Mouse (Mus musculus) heart, embryonic 10.5 days (tissue): ENCODE results near the gene Hoxb5. TPM values are rescaled to one million over a fixed set of nuclear protein-coding genes. Genes with fewer than 3 reads are reported as not detected.

Source experiments
- DNase-seq: peaks from one replicate; pipeline ENCODE4 v3.0.0-alpha.2; 2017; ENCODE audit warnings: low spot score
- H3K27ac ChIP-seq: fragments of 300-500 bp; sonication (generic); 2 replicates; pipeline ENCODE4 v1.5.1; 2016; ENCODE audit warnings: mild to moderate bottlenecking
- H3K27me3 ChIP-seq: fragments of 300-500 bp; sonication (generic); 2 replicates; pipeline ENCODE4 v1.6.1; 2016; ENCODE audit warnings: mild to moderate bottlenecking; ENCODE audit not compliant: poor library complexity, insufficient read depth, severe bottlenecking
- H3K36me3 ChIP-seq: fragments of 300-500 bp; sonication (generic); 2 replicates; pipeline ENCODE4 v1.6.1; 2016; ENCODE audit warnings: mild to moderate bottlenecking, moderate library complexity
- H3K4me1 ChIP-seq: fragments of 300-500 bp; sonication (generic); 2 replicates; pipeline ENCODE4 v1.6.1; 2016; ENCODE audit warnings: mild to moderate bottlenecking
- H3K4me3 ChIP-seq: fragments of 300-500 bp; sonication (generic); 2 replicates; pipeline ENCODE4 v1.5.1; 2016; ENCODE audit warnings: mild to moderate bottlenecking, moderate library complexity
- H3K9me3 ChIP-seq: fragments of 300-500 bp; sonication (generic); 2 replicates; pipeline ENCODE4 v1.6.1; 2016; ENCODE audit warnings: mild to moderate bottlenecking, moderate library complexity
- WGBS: fragments of 180-500 bp; shearing (Covaris S2); methylation state at CpG from one replicate; pipeline ENCODE4 v1.1.7; 2016; 5-methylcytosine and 5-hydroxymethylcytosine counted together
- polyA plus RNA-seq: library from polyadenylated mRNA; unstranded; fragments of >200 nt; fragmentation: Nextera tagmentation; extraction: Ambion mirVana; gene quantifications from 2 replicates; pipeline ENCODE4 v1.2.1, GENCODE M21; 2016

The Hoxb5 gene
- polyA plus RNA-seq, 1 experiment from 2014 or later, result 5.2 TPM

DNA sequence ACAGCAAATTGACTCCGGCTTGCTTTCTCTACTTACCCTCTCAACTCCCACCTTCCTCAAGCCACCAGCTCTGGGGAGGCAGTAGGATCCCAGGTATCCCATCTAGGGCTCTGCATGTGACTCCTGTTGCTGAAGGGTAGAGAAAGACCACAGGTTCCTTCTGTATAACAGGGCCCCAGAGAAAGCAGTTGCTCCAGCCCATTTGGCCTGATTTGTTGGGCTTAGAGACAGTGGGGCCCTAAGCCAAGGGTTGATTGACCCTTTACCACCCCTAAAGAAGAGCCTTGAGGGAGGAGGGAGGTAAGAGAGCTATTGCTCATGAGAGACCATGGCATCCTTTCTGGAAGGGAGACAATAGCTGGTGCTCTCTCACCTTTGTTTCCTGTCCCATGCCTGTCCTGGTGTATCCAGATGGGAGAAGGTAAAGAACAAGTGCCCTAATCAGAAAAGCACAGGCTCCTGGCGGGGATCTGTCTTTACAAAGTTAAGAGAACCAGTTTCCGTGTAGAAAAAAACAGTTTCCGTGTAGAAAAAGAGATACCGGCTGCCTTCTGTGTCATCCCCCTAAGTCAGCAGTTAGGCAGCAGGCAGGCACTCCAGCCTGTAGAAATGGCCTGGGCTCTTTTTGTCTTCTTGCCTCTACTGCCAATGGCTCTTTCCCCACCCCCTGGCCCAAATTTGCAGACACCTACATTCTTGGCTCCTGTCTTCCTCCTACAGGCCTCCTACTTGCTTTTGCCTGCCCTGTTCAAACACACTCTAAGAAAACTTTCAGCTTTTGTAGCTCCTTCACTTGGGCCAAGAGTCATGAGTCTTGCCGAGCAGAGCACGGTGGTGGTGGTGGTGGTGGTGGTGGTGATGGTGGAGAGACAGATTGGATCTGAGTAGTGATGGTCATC is 36.1 kb downstream of the Hoxb5 start:
- H3K27me3 ChIP-seq, result peaks cover 100% of the 10 kb centered on the region
- H3K9me3 ChIP-seq, result no peaks in the 10 kb centered on the region
- peak overlapping the region; percentile 89 for H3K27ac ChIP-seq
- H3K36me3 ChIP-seq, result 0 out of 2 replicates have a peak, but pooled peaks cover under 1% of the 10 kb centered on the region
- peaks cover 32% of the 10 kb centered on the region for H3K4me1 ChIP-seq
- 25% methylated on average over 7 of the region's 7 CpGs for WGBS
- H3K4me3 ChIP-seq, result peak overlapping the region; percentile 5; the same call in 1 of the 2 replicates
- DNase-seq, result no peak

GRCm38 (mm10) chr11:96340698-96341365 is 37.7 kb downstream of the Hoxb5 start:
- Histone ChIP-seq H3K36me3 (0 out of 2 replicates have a peak, but pooled peaks cover 2% of the 10 kb centered on the region), H3K4me1 (peaks cover 48% of the 10 kb centered on the region), H3K27ac (peak overlapping the region; percentile 89), H3K27me3 (peaks cover 100% of the 10 kb centered on the region), H3K4me3 (peak overlapping the region; percentile 58), H3K9me3 (no peaks in the 10 kb centered on the region)
- under 1% methylated on average over 21 of the region's 36 CpGs for WGBS
- no peak for DNase-seq

GRCm38 (mm10) chr11:96341701-96342575 is 38.8 kb downstream of the Hoxb5 start:
- Histone ChIP-seq H3K4me1 (peaks cover 52% of the 10 kb centered on the region), H3K27ac (peak overlapping the region; percentile 89), H3K4me3 (peak overlapping the region; percentile 58), H3K27me3 (peaks cover 100% of the 10 kb centered on the region), H3K9me3 (no peaks in the 10 kb centered on the region), H3K36me3 (0 out of 2 replicates have a peak, but pooled peaks cover 2% of the 10 kb centered on the region)
- WGBS, result under 1% methylated on average over 40 of the region's 40 CpGs
- no peak for DNase-seq

DNA sequence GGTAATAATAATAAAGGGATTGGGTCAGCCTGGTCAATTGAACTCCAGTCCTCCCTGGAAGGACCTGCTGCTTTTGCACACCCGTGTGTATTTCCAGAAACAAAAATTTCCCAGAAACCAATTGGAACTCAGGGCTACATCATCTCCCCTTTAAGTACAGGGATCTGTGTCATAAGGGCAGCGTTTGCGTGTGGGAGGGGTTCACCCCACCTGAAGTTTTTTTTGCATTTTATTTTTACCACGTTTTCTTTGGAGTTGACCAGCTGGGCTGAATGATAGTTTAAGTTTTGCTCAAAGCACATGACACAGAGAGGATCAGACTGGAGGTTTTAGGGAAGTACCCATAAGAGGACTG is 39.4 kb downstream of the Hoxb5 start:
- H3K36me3 ChIP-seq, result 0 out of 2 replicates have a peak, but pooled peaks cover 2% of the 10 kb centered on the region
- peaks cover 50% of the 10 kb centered on the region for H3K4me1 ChIP-seq
- H3K9me3 ChIP-seq, result no peaks in the 10 kb centered on the region
- DNase-seq, result no peak
- peaks cover 99% of the 10 kb centered on the region for H3K27me3 ChIP-seq
- peak overlapping the region; percentile 58 for H3K4me3 ChIP-seq
- 9% methylated on average over 4 of the region's 4 CpGs for WGBS
- H3K27ac ChIP-seq, result no peak overlapping the region

- H3K4me1 ChIP-seq, result peaks cover 52% of the 10 kb centered on the region
- H3K27me3 ChIP-seq, result peaks cover 98% of the 10 kb centered on the region
- no peak overlapping the region for H3K4me3 ChIP-seq
- H3K9me3 ChIP-seq, result no peaks in the 10 kb centered on the region
- H3K27ac ChIP-seq, result no peak overlapping the region; the same call in 1 of the 2 replicates
- WGBS, result 42% methylated on average over 2 of the region's 2 CpGs
- 0 out of 2 replicates have a peak, but pooled peaks cover 2% of the 10 kb centered on the region for H3K36me3 ChIP-seq
- DNase-seq, result no peak
These were observed 40.1 kb downstream of the Hoxb5 start for GRCm38 (mm10) chr11:96343206-96343745.

DNA sequence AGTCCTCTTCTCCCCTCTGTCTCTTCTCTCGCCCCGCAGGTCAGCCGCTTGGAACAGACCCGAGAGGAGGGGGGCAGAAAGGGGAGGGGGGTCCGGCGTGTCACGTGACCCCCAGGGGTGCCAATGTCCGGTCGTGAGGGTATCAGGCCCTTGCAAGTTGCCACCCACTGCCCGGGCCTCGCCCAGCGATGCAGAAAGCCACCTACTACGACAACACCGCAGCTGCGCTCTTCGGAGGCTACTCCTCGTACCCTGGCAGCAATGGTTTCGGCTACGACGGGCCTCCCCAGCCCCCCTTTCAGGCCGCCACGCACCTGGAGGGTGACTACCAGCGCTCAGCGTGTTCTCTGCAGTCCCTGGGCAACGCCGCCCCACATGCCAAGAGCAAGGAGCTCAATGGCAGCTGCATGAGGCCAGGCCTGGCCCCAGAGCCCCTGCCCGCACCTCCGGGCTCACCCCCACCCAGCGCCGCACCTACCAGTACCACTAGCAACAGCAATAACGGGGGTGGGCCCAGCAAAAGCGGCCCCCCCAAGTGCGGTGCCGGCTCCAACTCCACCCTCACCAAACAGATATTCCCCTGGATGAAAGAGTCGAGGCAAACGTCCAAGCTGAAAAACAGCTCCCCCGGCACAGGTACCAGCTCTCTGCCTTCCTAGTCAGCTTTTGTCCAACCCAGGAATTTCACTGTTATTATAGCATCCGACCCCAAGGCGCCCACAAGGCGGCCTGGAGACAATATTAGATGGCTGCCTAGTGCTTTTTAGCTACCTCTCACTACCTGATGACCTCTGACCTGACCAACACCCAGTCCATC is 41.1 kb downstream of the Hoxb5 start:
- Histone ChIP-seq H3K27me3 (peaks cover 98% of the 10 kb centered on the region), H3K36me3 (0 out of 2 replicates have a peak, but pooled peaks cover 2% of the 10 kb centered on the region), H3K27ac (peak overlapping the region; percentile 80), H3K4me1 (peaks cover 60% of the 10 kb centered on the region), H3K4me3 (peak overlapping the region; percentile 62), H3K9me3 (no peaks in the 10 kb centered on the region)
- 14% methylated on average over 39 of the region's 40 CpGs for WGBS
- DNase-seq, result no peak

GRCm38 (mm10) chr11:96344878-96345159 is 41.7 kb downstream of the Hoxb5 start:
- no peaks in the 10 kb centered on the region for H3K9me3 ChIP-seq
- H3K36me3 ChIP-seq, result 0 out of 2 replicates have a peak, but pooled peaks cover 2% of the 10 kb centered on the region
- 21% methylated on average over 6 of the region's 6 CpGs for WGBS
- peak overlapping the region; percentile 62 for H3K4me3 ChIP-seq
- H3K27ac ChIP-seq, result peak overlapping the region; percentile 80
- H3K27me3 ChIP-seq, result peaks cover 98% of the 10 kb centered on the region
- H3K4me1 ChIP-seq, result peaks cover 60% of the 10 kb centered on the region
- no peak for DNase-seq

DNA sequence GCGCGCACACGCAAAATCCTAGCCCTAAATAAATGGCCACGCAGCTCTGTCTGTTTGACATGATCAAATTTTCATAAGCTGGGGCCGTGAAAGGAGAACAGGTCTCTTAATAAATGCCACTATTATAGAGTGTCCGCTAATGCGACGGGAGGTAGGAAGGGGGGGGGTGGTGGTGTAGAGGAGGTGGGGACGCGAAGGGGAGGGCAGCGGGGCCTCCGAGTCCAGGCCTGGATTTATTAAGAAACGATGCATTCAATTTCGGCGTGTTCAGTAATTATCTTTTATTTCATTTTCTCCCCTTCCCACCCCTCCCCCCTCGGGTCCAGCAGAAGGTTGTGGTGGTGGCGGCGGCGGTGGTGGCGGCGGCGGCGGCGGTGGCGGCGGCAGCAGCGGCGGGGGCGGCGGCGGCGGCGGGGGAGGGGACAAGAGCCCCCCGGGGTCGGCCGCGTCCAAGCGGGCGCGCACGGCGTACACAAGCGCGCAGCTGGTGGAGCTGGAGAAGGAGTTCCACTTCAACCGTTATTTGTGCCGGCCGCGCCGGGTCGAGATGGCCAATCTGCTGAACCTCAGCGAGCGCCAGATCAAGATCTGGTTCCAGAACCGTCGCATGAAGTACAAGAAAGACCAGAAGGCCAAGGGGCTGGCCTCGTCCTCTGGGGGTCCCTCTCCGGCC is 42.2 kb downstream of the Hoxb5 start:
- Histone ChIP-seq H3K27me3 (peaks cover 98% of the 10 kb centered on the region), H3K9me3 (no peaks in the 10 kb centered on the region), H3K4me1 (peaks cover 59% of the 10 kb centered on the region), H3K36me3 (0 out of 2 replicates have a peak, but pooled peaks cover 2% of the 10 kb centered on the region), H3K4me3 (peak overlapping the region; percentile 62), H3K27ac (peak overlapping the region; percentile 85)
- no peak for DNase-seq
- 3% methylated on average over 38 of the region's 56 CpGs for WGBS

DNA sequence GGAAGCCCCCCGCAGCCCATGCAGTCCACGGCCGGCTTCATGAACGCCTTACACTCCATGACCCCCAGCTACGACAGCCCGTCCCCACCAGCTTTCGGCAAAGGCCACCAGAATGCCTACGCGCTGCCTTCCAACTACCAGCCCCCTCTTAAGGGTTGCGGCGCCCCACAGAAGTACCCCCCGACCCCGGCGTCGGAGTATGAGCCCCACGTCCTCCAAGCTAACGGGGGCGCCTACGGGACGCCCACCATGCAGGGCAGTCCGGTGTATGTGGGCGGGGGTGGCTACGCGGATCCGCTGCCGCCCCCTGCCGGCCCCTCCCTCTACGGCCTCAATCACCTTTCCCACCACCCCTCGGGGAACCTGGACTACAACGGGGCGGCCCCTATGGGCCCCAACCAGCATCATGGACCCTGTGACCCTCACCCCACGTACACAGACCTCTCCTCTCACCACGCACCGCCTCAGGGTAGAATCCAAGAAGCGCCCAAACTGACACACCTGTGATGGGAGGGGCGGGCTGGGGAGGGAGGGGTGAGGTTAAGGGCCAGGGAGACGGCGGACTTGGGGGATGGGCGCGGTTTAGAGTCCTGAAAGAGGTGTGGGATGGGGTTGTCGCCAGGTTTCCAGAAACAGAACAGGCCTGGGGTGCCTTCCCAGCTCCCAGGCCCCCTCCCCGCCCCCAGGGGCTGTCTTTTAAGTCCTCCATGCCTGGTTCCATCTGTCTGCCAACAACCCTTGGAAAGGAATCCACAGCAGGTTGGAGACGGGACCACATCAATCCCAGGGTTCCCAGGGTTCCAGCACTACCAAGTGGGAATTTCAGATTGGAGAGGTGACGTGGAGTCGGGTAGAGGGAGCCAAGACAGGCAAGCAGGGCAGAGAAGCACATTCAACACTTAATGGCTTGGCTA is 43.0 kb downstream of the Hoxb5 start:
- peak overlapping the region; percentile 85 for H3K27ac ChIP-seq
- H3K36me3 ChIP-seq, result 0 out of 2 replicates have a peak, but pooled peaks cover 2% of the 10 kb centered on the region
- peaks cover 59% of the 10 kb centered on the region for H3K4me1 ChIP-seq
- no peak for DNase-seq
- H3K27me3 ChIP-seq, result peaks cover 98% of the 10 kb centered on the region
- peak overlapping the region; percentile 62 for H3K4me3 ChIP-seq
- H3K9me3 ChIP-seq, result no peaks in the 10 kb centered on the region
- 4% methylated on average over 45 of the region's 45 CpGs for WGBS

- Histone ChIP-seq H3K27ac (no peak overlapping the region), H3K27me3 (peaks cover 98% of the 10 kb centered on the region), H3K4me1 (peaks cover 60% of the 10 kb centered on the region), H3K4me3 (no peak overlapping the region), H3K36me3 (0 out of 2 replicates have a peak, but pooled peaks cover 2% of the 10 kb centered on the region), H3K9me3 (no peaks in the 10 kb centered on the region)
- no peak for DNase-seq
- WGBS, result 45% methylated on average over 5 of the region's 5 CpGs
These were observed 43.9 kb downstream of the Hoxb5 start for GRCm38 (mm10) chr11:96346916-96347520.
